Mouse (Mus musculus): ENCODE measurements at regions not wholly inside any gene's neighbourhood (a gene's known extent, or its start where the extent isn't known, plus 50 kb on each side); places are given as distances from the start of the nearest gene placed in this dataset.

- in situ Hi-C loops (cut with MboI; ENCODE audit: low pct_unique_long_range_greater_than_20kb) = no loop called here
- ChIA-PET POLR2A (no interaction called here), CTCF (no interaction called here)
- no peak for DNase-seq (ENCODE audit: low read depth, low spot score)
- no peak for TF ChIP-seq CTCF (IDR thresholded peaks at IDR 0.05)
- ATAC-seq = no peak
- H3K27me3 ChIP-seq = no peaks in the 10 kb centered on the region
These were observed 137.1 kb upstream of the Adamts16 start for GRCm38 (mm10) chr13:70978547-70979307.

- ChIA-PET CTCF (no interaction called here), POLR2A (no interaction called here)
- DNase-seq (ENCODE audit: low read depth, low spot score) (no peak), ATAC-seq (no peak)
- no peak for TF ChIP-seq CTCF (IDR thresholded peaks at IDR 0.05)
- peaks cover 11% of the 10 kb centered on the region for H3K27me3 ChIP-seq
- in situ Hi-C loops (cut with MboI; ENCODE audit: low pct_unique_long_range_greater_than_20kb) = no loop called here
These were observed 128.0 kb upstream of the Adamts16 start for GRCm38 (mm10) chr13:70969596-70969995.

- POLR2A ChIA-PET = no interaction called here
- H3K27me3 ChIP-seq = peaks cover 3% of the 10 kb centered on the region
These were observed 126.2 kb upstream of the Adamts16 start for GRCm38 (mm10) chr13:70967781-70968180.

GRCm38 (mm10) chr13:70963384-70963783 is 121.8 kb upstream of the Adamts16 start:
- no peak for DNase-seq (ENCODE audit: low read depth, low spot score)
- CTCF ChIA-PET = interaction anchor here (1.7 kb wide), 1 partner anchor 26 kb away, joined by 3 read pairs; no protein-coding TSS in a partner anchor
- POLR2A ChIA-PET = no interaction called here
- TF ChIP-seq CTCF (IDR thresholded peaks at IDR 0.05) = peak; percentile 47
- no peaks in the 10 kb centered on the region for H3K27me3 ChIP-seq
- no peak for ATAC-seq
- in situ Hi-C loops (cut with MboI; ENCODE audit: low pct_unique_long_range_greater_than_20kb) = no loop called here

More at GRCm38 (mm10) chr13:70967781-70968180, 126.2 kb upstream of the Adamts16 start:
- CTCF ChIA-PET = interaction anchor here (0.7 kb wide), 1 partner anchor 83 kb away, joined by 3 read pairs; no protein-coding TSS in a partner anchor
- in situ Hi-C loops (cut with MboI; ENCODE audit: low pct_unique_long_range_greater_than_20kb) = no loop called here
- TF ChIP-seq CTCF (IDR thresholded peaks at IDR 0.05) = no peak
- ATAC-seq = no peak
- DNase-seq (ENCODE audit: low read depth, low spot score) = no peak

- ATAC-seq (no peak), DNase-seq (ENCODE audit: low read depth, low spot score) (no peak)
- in situ Hi-C loops (cut with MboI; ENCODE audit: low pct_unique_long_range_greater_than_20kb) = no loop called here
- ChIA-PET POLR2A (interaction anchor here (0.6 kb wide), 1 partner anchor 31 kb away, joined by 4 read pairs; no protein-coding TSS in a partner anchor), CTCF (no interaction called here)
- no peak for TF ChIP-seq CTCF (IDR thresholded peaks at IDR 0.05)
- no peaks in the 10 kb centered on the region for H3K27me3 ChIP-seq
These were observed 92.9 kb upstream of the Adamts16 start for GRCm38 (mm10) chr13:70934309-70935037.

- no peak for TF ChIP-seq CTCF (IDR thresholded peaks at IDR 0.05)
- POLR2A ChIA-PET = no interaction called here
- CTCF ChIA-PET = no interaction called here
- H3K27me3 ChIP-seq = no peaks in the 10 kb centered on the region
- DNase-seq (ENCODE audit: low read depth, low spot score) = no peak
- no peak for ATAC-seq
- in situ Hi-C loops (cut with MboI; ENCODE audit: low pct_unique_long_range_greater_than_20kb) = no loop called here
These were observed 72.2 kb upstream of the Adamts16 start for GRCm38 (mm10) chr13:70913834-70914233.

GRCm38 (mm10) chr13:70910934-70911333 is 69.3 kb upstream of the Adamts16 start:
- in situ Hi-C loops (cut with MboI; ENCODE audit: low pct_unique_long_range_greater_than_20kb) = no loop called here
- CTCF ChIA-PET = interaction anchor here (1.6 kb wide), 1 partner anchor 26 kb away, joined by 5 read pairs; no protein-coding TSS in a partner anchor
- POLR2A ChIA-PET = interaction anchor here (0.7 kb wide), 1 partner anchor 29 kb away, joined by 3 read pairs; no protein-coding TSS in a partner anchor
- DNase-seq (ENCODE audit: low read depth, low spot score) (no peak), ATAC-seq (no peak)
- no peaks in the 10 kb centered on the region for H3K27me3 ChIP-seq
- no peak for TF ChIP-seq CTCF (IDR thresholded peaks at IDR 0.05)

- ATAC-seq (no peak), DNase-seq (ENCODE audit: low read depth, low spot score) (no peak)
- ChIA-PET CTCF (no interaction called here), POLR2A (no interaction called here)
- H3K27me3 ChIP-seq = no peaks in the 10 kb centered on the region
- TF ChIP-seq CTCF (IDR thresholded peaks at IDR 0.05) = no peak
- in situ Hi-C loops (cut with MboI; ENCODE audit: low pct_unique_long_range_greater_than_20kb) = no loop called here
These were observed 63.2 kb upstream of the Adamts16 start for GRCm38 (mm10) chr13:70904834-70905233.

- no peaks in the 10 kb centered on the region for H3K27me3 ChIP-seq
- in situ Hi-C loops (cut with MboI; ENCODE audit: low pct_unique_long_range_greater_than_20kb) = no loop called here
- ChIA-PET CTCF (interaction anchor here (1.5 to 1.6 kb wide), 2 partner anchors 14 to 18 kb away, joined by 3 to 6 read pairs; no protein-coding TSS in a partner anchor), POLR2A (no interaction called here)
- no peak for TF ChIP-seq CTCF (IDR thresholded peaks at IDR 0.05)
- ATAC-seq (no peak), DNase-seq (ENCODE audit: low read depth, low spot score) (no peak)
These were observed 62.2 kb upstream of the Adamts16 start for GRCm38 (mm10) chr13:70903831-70904230.

GRCm38 (mm10) chr13:70903150-70903549 is 61.5 kb upstream of the Adamts16 start:
- ATAC-seq (peak; percentile 17), DNase-seq (ENCODE audit: low read depth, low spot score) (no peak)
- POLR2A ChIA-PET = interaction anchor here (0.6 to 1.2 kb wide), 3 partner anchors 11 to 31 kb away, joined by 3 to 4 read pairs (median 4); no protein-coding TSS in a partner anchor
- H3K27me3 ChIP-seq = no peaks in the 10 kb centered on the region
- in situ Hi-C loops (cut with MboI; ENCODE audit: low pct_unique_long_range_greater_than_20kb) = no loop called here
- CTCF ChIA-PET = interaction anchor here (1.5 to 1.6 kb wide), 2 partner anchors 13 to 18 kb away, joined by 3 to 6 read pairs; no protein-coding TSS in a partner anchor
- TF ChIP-seq CTCF (IDR thresholded peaks at IDR 0.05) = no peak

- ChIA-PET CTCF (interaction anchor here (1.5 to 1.6 kb wide), 2 partner anchors 12 to 13 kb away, joined by 4 to 6 read pairs; no protein-coding TSS in a partner anchor), POLR2A (interaction anchor here (0.6 to 1.2 kb wide), 3 partner anchors 11 to 32 kb away, joined by 3 to 4 read pairs (median 4); no protein-coding TSS in a partner anchor)
- TF ChIP-seq CTCF (IDR thresholded peaks at IDR 0.05) = no peak
- DNase-seq (ENCODE audit: low read depth, low spot score) (no peak), ATAC-seq (peak; percentile 86)
- in situ Hi-C loops (cut with MboI; ENCODE audit: low pct_unique_long_range_greater_than_20kb) = no loop called here
- no peaks in the 10 kb centered on the region for H3K27me3 ChIP-seq
These were observed 61.1 kb upstream of the Adamts16 start for GRCm38 (mm10) chr13:70902727-70903126.

Measured in Patski (cell line).